Mouse (Mus musculus) cerebellum, postnatal 4 days (tissue): ENCODE results near the gene Ndufc2.
A peak's percentile ranks its signal among the peaks of the same experiment; 100 is the strongest.

Source experiments
- DNase-seq, 2 experiments: peaks; one replicate each; pipeline ENCODE4 v3.0.0; 2022; ENCODE audit warnings: low spot score in 2 of 2, mixed read lengths in 1 of 2

Gene Ndufc2

DNA sequence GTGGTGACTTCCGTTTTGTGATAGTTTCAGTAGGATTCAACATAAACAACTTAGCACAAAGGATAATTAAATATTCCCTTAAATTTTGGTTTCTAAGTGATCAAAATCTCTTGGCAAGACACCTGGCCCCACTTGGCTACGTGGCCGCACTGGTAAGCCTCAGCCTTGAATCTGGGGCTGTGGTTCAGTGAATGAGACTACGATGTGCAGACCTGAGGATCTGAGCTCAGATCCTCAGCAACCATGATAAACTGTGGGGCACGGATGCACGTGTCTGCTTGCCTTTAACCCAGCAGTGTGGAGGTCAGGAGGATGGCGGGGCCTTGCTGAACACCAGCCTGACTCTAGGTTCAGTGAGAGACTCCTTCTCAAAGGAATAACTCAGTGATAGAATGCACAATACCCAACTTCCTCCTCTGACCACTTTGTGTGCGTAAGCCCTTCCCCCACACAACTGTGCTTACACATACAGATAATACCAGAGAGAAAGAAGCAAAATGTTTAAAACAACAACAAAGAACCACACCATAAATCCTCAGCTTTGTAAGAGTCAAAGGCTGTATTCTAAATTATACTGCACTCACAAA lies 12.1 kb upstream of the Ndufc2 start:
- no peak for DNase-seq

GRCm38 (mm10) chr7:97388541-97388940 lies 11.3 kb upstream of the Ndufc2 start:
- no peak for DNase-seq

DNA sequence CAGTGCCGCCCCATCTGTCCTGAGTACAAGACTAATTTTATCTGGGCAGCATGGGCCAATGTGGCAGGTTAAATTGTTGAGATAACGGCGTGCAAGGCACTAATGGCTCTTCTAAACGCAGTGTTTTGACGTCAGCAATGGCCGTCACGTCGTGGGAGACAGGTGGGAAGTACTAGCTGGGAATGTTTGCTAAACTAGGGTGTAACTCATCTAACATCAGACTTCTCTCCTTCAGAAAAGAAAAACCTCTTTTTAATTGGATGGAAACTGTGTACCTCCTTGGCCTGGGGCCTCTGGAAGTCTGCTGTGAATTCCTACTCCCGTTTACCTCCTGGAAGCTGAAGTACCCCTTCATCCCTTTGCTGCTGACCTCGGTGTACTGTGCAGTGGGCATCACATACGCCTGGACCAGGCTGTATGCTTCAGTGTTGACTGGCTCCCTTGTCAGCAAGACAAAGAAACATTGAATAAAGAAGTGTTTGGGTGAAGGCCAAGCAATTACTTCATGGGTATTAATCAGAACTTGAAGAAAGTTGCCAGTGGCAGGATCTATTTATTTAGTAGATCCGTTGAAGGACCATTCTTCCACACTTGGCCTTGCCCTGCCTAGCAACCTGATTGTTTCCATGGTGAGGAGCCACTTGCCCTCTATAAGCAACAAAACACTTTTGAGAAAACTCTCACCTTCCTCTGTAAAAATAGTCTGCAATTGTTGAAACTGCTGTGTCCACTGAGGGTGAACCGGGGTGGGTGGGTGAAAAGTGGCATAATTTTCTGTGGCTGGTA lies 8.3 kb upstream of the Ndufc2 start:
- no peak for DNase-seq

GRCm38 (mm10) chr7:97392079-97392445 lies 7.7 kb upstream of the Ndufc2 start:
- no peak for DNase-seq

DNA sequence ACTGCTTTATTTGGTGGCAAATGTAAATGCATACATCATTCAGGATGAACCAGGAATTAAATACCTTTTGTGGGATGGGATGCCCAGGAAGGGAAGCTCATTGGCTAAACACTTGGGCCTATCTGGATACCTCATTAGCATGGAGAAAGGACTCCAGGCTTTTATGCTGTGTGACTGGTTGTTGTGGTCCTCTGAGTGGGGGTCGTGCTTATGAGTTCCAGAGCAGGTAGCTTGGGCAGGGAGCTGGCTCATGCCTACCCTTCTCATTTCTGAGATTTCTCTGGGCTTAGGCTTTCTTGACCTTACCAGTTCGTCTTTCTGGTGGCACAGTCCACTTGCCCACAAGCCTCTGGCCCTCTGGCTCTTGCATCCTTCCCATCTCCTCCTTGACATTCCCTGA lies 5.4 kb upstream of the Ndufc2 start:
- DNase-seq, result no peak

GRCm38 (mm10) chr7:97398943-97399342 lies 860 bp upstream of the Ndufc2 start:
- DNase-seq, result no peak

DNA sequence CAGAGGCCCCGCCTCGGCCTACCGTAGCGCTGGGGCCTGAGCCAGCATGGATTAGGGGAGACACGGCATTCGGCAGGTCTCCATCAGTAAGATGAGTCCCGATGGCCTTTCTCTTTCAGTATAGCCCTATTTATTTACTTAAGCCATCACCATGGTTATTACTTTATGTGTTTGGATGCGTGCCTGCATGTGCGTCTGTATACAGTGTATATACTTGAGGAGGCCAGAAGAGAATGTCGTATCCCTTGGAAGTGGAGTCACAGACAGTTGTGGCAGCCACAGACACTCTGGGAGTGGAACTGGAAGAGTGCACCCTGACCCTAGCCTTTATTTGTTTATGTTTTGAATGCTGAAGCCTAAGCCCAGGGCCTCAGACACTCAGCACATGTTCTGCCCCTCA lies 7.3 kb downstream of the Ndufc2 start:
- DNase-seq, result no peak

- no peak for DNase-seq
Measured at GRCm38 (mm10) chr7:97411106-97411505, 11.3 kb downstream of the Ndufc2 start.

DNA sequence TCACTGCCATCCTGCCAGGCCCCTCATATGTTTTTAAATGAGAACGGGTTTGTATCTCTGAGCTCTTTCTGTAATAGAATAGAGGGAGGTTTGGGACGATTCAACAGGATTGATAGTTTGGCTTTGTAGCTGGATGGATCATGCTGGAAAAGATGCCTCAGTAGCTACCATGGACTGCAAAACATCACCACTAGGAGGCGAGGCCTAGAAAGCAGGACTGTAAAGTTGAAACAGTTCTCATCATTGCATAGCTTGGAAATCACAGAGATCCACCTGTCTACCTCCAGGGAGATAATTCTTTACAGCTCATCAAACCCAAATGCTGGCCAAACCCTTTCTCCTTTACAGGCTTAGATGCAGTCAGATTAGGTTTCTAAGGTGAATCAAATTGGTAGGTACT lies 11.8 kb downstream of the Ndufc2 start:
- DNase-seq, result no peak

DNA sequence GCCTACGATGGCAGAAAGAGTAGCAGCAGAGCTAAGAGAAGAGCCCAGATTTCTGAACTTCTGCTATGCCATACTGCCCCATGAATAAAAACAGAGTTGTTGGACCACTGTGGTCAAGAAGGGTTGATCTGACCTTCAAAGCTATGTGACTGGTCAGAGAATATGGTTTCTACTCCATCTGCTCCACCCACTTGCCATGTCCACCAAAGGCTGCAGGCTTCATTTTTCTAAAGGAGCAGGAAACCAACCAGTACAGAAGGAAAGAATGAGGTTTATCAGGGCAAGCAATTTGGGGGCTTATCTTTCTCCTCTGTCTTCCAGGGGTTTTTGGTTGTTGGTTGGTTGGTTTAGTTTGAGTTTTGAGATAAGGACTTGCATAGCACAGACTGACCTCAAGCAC lies 14.2 kb downstream of the Ndufc2 start:
- DNase-seq, result no peak

- no peak for DNase-seq
Measured at GRCm38 (mm10) chr7:97414426-97414825, 14.6 kb downstream of the Ndufc2 start.

DNA sequence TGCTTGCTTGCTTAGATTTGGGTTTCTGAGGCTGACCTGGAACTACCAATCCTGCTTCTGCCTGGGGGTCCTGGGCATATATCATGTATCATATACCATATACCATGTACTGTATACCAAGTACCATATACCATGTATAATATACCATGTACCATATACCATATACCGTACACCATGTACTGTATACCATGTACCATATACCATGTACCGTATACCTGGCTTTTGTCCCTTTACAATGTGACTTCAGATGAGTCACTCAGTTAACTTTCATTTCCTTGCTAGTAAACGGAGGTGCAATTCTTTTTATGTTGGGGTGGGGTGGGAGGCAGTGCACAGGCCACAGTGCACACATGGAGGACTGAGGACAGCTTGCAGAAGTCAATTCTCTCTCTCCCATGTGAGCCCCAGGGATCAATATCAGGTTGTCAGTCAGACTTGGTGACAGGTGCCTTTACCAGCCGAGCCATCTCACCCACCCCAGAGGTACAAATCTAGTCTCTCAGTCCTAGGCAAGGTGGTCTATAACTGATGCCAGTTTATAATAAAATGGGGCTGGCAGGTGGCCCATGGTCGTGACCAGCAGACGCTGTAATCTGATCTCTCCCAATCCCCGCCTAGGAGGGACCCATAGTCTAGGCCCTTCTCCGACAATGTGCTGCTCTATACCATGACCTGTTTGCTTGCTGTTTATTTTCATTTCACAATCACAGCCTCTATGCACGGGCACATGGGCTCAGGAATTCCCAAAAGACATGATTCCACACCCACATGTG lies 15.3 kb downstream of the Ndufc2 start:
- DNase-seq, result no peak

- DNase-seq, result no peak
Measured at GRCm38 (mm10) chr7:97416473-97416872, 16.7 kb downstream of the Ndufc2 start.

DNA sequence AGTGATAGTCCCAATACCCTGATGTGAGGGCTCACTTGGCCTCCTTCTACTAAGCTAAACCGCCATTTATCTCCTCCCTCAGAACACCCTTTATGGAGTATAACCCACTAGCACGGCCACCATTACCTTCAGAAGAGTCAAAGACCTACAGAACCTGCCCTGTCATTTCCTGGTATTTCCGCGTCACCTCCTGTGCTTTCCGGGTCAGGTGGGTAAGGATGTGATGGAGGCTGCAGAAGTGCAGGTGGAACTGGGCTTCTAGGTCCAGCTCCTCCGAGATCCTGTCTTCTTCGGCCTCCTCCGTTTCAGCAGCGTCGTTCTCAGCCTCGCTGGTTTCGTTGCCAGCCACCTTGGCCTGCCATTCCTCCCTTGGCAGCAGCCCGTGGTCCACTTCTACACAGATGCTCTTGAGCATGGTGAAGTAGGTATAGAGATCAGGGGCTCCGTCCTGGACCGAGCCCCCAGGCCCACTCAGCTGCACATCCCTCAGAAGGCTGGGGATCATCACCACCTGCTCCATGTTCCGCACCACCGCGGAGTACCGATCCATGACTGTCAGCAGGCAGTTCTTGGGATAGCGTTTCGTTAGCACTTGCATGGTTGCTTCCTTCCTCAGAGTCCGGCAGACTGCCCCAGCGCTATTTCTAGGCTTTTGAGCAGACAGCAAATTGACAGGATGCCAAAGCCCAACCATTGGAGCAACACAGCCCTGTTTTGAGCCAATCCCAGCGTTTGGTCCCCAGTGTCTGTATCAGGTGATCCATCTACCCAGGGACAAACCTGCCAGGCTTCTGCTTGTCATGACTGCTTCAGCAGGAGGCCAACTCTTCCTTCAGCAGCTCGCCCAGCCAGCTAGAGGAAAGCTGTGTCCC lies 17.3 kb downstream of the Ndufc2 start, which contains the start of gene Thrsp:
TSS of gene Thrsp (minus strand) at position 825 of the 872 bp plus-strand sequence.
- peak; percentile 35 to 75 for DNase-seq

GRCm38 (mm10) chr7:97418717-97419116 lies 18.9 kb downstream of the Ndufc2 start:
- DNase-seq, result no peak

- DNase-seq, result no peak
Measured at GRCm38 (mm10) chr7:97419163-97419562, 19.4 kb downstream of the Ndufc2 start.

DNA sequence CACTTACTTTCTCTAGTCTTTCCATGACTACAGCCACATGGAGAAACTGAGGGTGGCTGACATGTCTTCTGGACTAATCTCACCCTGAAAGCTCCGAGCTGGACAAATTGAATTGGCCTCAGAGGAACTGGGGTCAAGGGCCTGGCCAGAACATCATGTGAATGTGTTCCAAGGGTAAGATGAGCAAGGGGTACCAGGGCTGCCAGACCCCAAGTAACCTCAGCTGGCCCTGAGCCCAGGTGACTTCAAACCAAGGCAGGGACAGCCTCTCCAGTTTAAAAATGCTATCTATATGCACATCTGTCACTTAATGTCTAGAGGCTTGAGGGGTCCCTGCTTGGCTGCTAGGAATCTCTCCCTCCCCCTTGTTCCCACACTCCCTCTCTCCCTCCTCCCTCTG lies 20.6 kb downstream of the Ndufc2 start:
- no peak for DNase-seq

DNA sequence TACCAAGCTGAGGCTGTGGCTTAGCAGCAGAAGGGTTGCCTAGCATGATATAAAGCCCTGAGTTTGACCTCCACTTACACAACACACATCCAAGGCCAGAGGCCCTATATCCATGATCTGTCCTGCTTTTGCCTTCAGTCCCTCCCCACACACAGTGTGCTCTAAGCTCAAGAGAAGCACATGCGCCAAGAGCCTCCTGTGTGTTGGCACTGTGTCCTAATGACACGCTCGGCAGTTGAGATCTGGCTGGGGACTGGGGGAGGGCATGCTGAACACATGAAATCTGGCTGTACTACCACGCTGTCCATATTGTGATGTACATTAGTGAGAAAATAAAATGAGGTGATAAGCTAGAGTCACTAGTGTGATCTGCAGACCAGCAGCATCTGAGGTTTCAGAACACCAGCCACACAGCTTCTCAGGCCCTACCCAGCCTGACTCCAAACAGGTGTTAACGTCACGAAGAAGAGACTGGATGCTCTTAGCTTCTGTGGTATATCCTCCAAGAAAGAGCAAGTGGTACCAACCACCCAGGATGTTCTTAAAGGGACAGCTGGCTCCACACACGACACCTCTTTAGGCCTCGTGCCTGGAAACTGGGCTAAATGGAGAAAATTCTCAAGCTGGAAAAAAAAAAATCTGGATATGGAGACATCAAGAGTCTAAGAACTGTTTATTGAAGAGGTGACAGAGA lies 21.3 kb downstream of the Ndufc2 start:
- DNase-seq, result peak in 1 of 2 experiments; percentile 42

GRCm38 (mm10) chr7:97423754-97424153 lies 24.0 kb downstream of the Ndufc2 start:
- DNase-seq, result no peak

DNA sequence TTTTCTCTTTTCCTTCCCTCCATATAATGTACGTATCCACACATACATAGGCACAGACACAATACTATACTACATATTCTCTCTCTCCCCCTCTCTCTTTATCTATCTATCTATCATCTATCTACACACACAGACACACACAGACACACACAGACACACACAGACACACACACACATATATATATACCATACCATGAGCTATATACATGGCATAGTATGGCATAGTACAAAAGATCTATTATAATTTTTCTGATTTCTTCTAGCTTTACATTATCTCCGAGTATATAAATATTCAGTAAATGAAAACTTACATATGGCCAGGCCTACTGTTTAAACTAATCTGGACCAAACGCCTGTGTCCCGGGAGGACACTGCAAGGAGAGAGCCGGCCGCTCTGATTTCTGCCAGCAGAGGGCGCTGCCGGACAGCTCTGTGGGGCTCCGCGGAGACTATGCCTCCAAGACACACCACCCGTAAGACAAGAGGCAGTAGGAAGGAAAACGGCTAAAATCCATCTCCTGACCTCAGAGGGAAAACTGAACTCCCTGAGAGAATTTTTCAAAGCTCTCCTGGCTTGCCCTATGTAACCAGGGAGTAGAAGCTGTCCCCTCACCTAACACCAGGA lies 24.9 kb downstream of the Ndufc2 start:
- peak; percentile 98 for DNase-seq

DNA sequence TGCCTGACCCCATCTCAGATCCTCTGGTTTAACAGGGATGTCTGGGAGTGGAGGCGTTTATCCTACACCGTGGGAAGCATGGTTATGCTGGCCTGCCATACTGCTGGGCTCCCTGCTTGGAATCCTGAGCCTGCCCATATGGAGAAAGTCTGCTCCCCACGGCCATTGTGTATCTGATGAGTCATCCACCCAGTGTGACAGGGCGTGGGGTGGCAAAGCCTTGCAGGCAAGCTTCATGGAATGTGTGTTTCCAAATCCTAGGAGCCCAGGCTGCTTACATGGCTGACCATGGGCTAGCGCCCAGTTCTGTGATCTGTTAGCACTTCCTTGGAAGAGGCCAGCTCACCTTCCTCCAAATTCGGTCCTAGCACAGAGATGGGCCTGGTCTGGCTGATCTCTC lies 26.8 kb downstream of the Ndufc2 start:
- DNase-seq, result no peak
